Mouse (Mus musculus): ENCODE data around the gene Dsp. TPM values are rescaled to one million over a fixed set of nuclear protein-coding genes. Genes with fewer than 3 reads are reported as not detected.

Gene Dsp
- polyA plus RNA-seq, 1 experiment, result 1.3 TPM

GRCm38 (mm10) chr13:38230177-38230821 lies 79.2 kb downstream of the Dsp start:
- Histone ChIP-seq H3K27ac (replicated peaks; ENCODE audit: low read depth, low read length) (no peak overlapping the region), H3K4me1 (ENCODE audit: control insufficient read depth, insufficient read depth, insufficient read length, low read length) (no peaks in the 10 kb centered on the region), H3K4me3 (ENCODE audit: insufficient read depth, low read depth, low read length) (no peak overlapping the region)

GRCm38 (mm10) chr13:38232411-38232810 lies 81.3 kb downstream of the Dsp start:
- Histone ChIP-seq H3K4me3 (ENCODE audit: insufficient read depth, low read depth, low read length) (no peak overlapping the region), H3K27ac (replicated peaks; ENCODE audit: low read depth, low read length) (no peak overlapping the region)

GRCm38 (mm10) chr13:38232856-38233625 lies 81.9 kb downstream of the Dsp start:
- no peak overlapping the region for H3K4me3 ChIP-seq (ENCODE audit: insufficient read depth, low read depth, low read length)
- no peaks in the 10 kb centered on the region for H3K4me1 ChIP-seq (ENCODE audit: control insufficient read depth, insufficient read depth, insufficient read length, low read length)
- no peak overlapping the region for H3K27ac ChIP-seq (replicated peaks; ENCODE audit: low read depth, low read length)

More at GRCm38 (mm10) chr13:38232411-38232810, 81.3 kb downstream of the Dsp start:
- no peaks in the 10 kb centered on the region for H3K4me1 ChIP-seq (ENCODE audit: control insufficient read depth, insufficient read depth, insufficient read length, low read length)

GRCm38 (mm10) chr13:38234651-38235050 lies 83.6 kb downstream of the Dsp start:
- Histone ChIP-seq H3K4me3 (ENCODE audit: insufficient read depth, low read depth, low read length) (no peak overlapping the region), H3K27ac (replicated peaks; ENCODE audit: low read depth, low read length) (no peak overlapping the region)

GRCm38 (mm10) chr13:38235370-38235769 lies 84.3 kb downstream of the Dsp start:
- Histone ChIP-seq H3K4me1 (ENCODE audit: control insufficient read depth, insufficient read depth, insufficient read length, low read length) (no peaks in the 10 kb centered on the region), H3K4me3 (ENCODE audit: insufficient read depth, low read depth, low read length) (no peak overlapping the region), H3K27ac (replicated peaks; ENCODE audit: low read depth, low read length) (no peak overlapping the region)

More at GRCm38 (mm10) chr13:38234651-38235050, 83.6 kb downstream of the Dsp start:
- H3K4me1 ChIP-seq (ENCODE audit: control insufficient read depth, insufficient read depth, insufficient read length, low read length), result no peaks in the 10 kb centered on the region

- Histone ChIP-seq H3K4me3 (ENCODE audit: insufficient read depth, low read depth, low read length) (no peak overlapping the region), H3K27ac (replicated peaks; ENCODE audit: low read depth, low read length) (no peak overlapping the region), H3K4me1 (ENCODE audit: control insufficient read depth, insufficient read depth, insufficient read length, low read length) (no peaks in the 10 kb centered on the region)
Observed at GRCm38 (mm10) chr13:38248151-38248550, 97.1 kb downstream of the Dsp start.

Other genes with a start within 250 kb of the Dsp start
- gene Ssr1, start 157.1 kb upstream of the Dsp start, polyA plus RNA-seq (2012; ENCODE audit: insufficient read depth, insufficient read length, missing spikeins), result 32.8 and 33.3 TPM in 2 replicates
- gene Riok1, start 114.3 kb upstream of the Dsp start, polyA plus RNA-seq (2012; ENCODE audit: insufficient read depth, insufficient read length, missing spikeins), result 8.4 and 12.3 TPM in 2 replicates
- 0.75 and 2.4 TPM in 2 replicates for gene Cage1, start 114.2 kb upstream of the Dsp start, polyA plus RNA-seq (2012; ENCODE audit: insufficient read depth, insufficient read length, missing spikeins)
- 9.7 and 27.0 TPM in 2 replicates for gene Snrnp48, start 53.6 kb downstream of the Dsp start, polyA plus RNA-seq (2012; ENCODE audit: insufficient read depth, insufficient read length, missing spikeins)
- 6.3 and 8.2 TPM in 2 replicates for gene Bmp6, start 193.8 kb downstream of the Dsp start, polyA plus RNA-seq (2012; ENCODE audit: insufficient read depth, insufficient read length, missing spikeins)